Mouse (Mus musculus): ENCODE measurements around the gene Wdr72.

DNA sequence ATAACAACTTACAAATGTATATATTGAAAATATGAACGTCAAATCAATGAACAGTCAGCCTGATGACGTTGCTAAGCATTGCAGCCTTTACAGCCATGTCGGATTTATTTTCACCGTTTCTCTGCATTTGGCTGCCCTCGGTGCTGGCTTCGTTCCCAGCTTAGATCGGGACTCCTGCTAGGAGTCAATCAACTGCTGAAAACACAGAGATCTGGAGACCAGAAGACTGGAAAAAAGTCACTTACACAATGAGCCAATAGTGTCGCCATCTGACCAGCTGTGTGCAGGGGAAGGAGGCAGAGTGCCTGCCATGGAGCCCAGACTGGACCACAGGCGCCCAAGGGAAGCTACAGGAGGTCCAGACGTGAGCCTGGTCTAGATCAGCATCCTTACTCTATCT lies 43.4 kb upstream of the Wdr72 start:
- no peak for TF ChIP-seq POLR2A (IDR thresholded peaks at IDR 0.05; ENCODE audit: low read depth, low read length)
- no peak for TF ChIP-seq CTCF (IDR thresholded peaks at IDR 0.05; ENCODE audit: borderline replicate concordance, insufficient read depth, low read length)

All from embryonic fibroblast, embryonic 13.5 days (primary cell).